Mouse (Mus musculus) embryonic facial prominence, embryonic 10.5 days (tissue): ENCODE measurements at regions not wholly inside any gene's neighbourhood (a gene's known extent, or its start where the extent isn't known, plus 50 kb on each side); places are given as distances from the start of the nearest gene placed in this dataset.

ENCODE experiments used
- DNase-seq: peaks from one replicate; pipeline ENCODE4 v3.0.0-alpha.2; 2017; ENCODE audit warnings: low spot score
- H3K27ac ChIP-seq: fragments of 300-500 bp; sonication (generic); replicated peaks from 2 replicates; pipeline ENCODE4 v1.5.1; 2016; ENCODE audit warnings: mild to moderate bottlenecking
- H3K27me3 ChIP-seq: fragments of 300-500 bp; sonication (generic); replicated peaks from 2 replicates; pipeline ENCODE4 v1.6.1; 2016; ENCODE audit warnings: low read depth, mild to moderate bottlenecking; ENCODE audit not compliant: poor library complexity, severe bottlenecking
- H3K36me3 ChIP-seq: fragments of 300-500 bp; sonication (generic); replicated peaks from 2 replicates; pipeline ENCODE4 v1.6.1; 2016; ENCODE audit warnings: mild to moderate bottlenecking, moderate library complexity
- H3K4me1 ChIP-seq: fragments of 300-500 bp; sonication (generic); 2 replicates; pipeline ENCODE4 v1.6.1; 2016
- H3K4me3 ChIP-seq: fragments of 300-500 bp; sonication (generic); 2 replicates; pipeline ENCODE4 v1.5.1; 2016; ENCODE audit warnings: mild to moderate bottlenecking, moderate library complexity
- H3K9me3 ChIP-seq: fragments of 300-500 bp; sonication (generic); 2 replicates; pipeline ENCODE4 v1.6.1; 2016; ENCODE audit warnings: mild to moderate bottlenecking
- WGBS: fragments of 180-500 bp; shearing (Covaris S2); methylation state at CpG from one replicate; pipeline ENCODE4 v1.1.7; 2016; 5-methylcytosine and 5-hydroxymethylcytosine counted together

- Histone ChIP-seq H3K36me3 (no peaks in the 10 kb centered on the region), H3K4me3 (no peak overlapping the region), H3K4me1 (no peaks in the 10 kb centered on the region), H3K27ac (no peak overlapping the region), H3K27me3 (no peaks in the 10 kb centered on the region), H3K9me3 (no peaks in the 10 kb centered on the region)
- DNase-seq = no peak
- WGBS = 72% methylated on average over 2 of the region's 2 CpGs
Observed at GRCm38 (mm10) chr13:88459474-88460173, 361.6 kb upstream of the Edil3 start.

- no peaks in the 10 kb centered on the region for H3K27me3 ChIP-seq
- H3K27ac ChIP-seq = no peak overlapping the region
- H3K4me3 ChIP-seq = no peak overlapping the region
- 84% methylated on average over 10 of the region's 10 CpGs for WGBS
- H3K4me1 ChIP-seq = no peaks in the 10 kb centered on the region
- H3K9me3 ChIP-seq = no peaks in the 10 kb centered on the region
- no peaks in the 10 kb centered on the region for H3K36me3 ChIP-seq
- no peak for DNase-seq
Observed at GRCm38 (mm10) chr13:88490104-88490503, 331.2 kb upstream of the Edil3 start.

GRCm38 (mm10) chr13:88510850-88511554 lies 310.3 kb upstream of the Edil3 start:
- Histone ChIP-seq H3K9me3 (no peaks in the 10 kb centered on the region), H3K4me1 (no peaks in the 10 kb centered on the region), H3K36me3 (no peaks in the 10 kb centered on the region), H3K27ac (no peak overlapping the region), H3K27me3 (no peaks in the 10 kb centered on the region), H3K4me3 (no peak overlapping the region)
- WGBS = 88% methylated on average over 1 of the region's 1 CpGs
- DNase-seq = no peak

GRCm38 (mm10) chr13:88534796-88535195 lies 286.5 kb upstream of the Edil3 start:
- Histone ChIP-seq H3K27me3 (no peaks in the 10 kb centered on the region), H3K36me3 (no peaks in the 10 kb centered on the region), H3K4me1 (no peaks in the 10 kb centered on the region), H3K9me3 (peaks cover 2% of the 10 kb centered on the region; the same call in 1 of the 2 replicates), H3K27ac (no peak overlapping the region), H3K4me3 (no peak overlapping the region)
- no peak for DNase-seq

GRCm38 (mm10) chr13:88554504-88554903 lies 266.8 kb upstream of the Edil3 start:
- Histone ChIP-seq H3K4me1 (no peaks in the 10 kb centered on the region), H3K9me3 (no peaks in the 10 kb centered on the region), H3K27me3 (no peaks in the 10 kb centered on the region), H3K36me3 (no peaks in the 10 kb centered on the region), H3K27ac (no peak overlapping the region), H3K4me3 (no peak overlapping the region)
- 77% methylated on average over 2 of the region's 2 CpGs for WGBS
- DNase-seq = no peak

GRCm38 (mm10) chr13:88564978-88565377 lies 256.3 kb upstream of the Edil3 start:
- no peaks in the 10 kb centered on the region for H3K9me3 ChIP-seq
- H3K4me3 ChIP-seq = no peak overlapping the region
- no peaks in the 10 kb centered on the region for H3K36me3 ChIP-seq
- H3K27ac ChIP-seq = no peak overlapping the region
- H3K27me3 ChIP-seq = no peaks in the 10 kb centered on the region
- WGBS = 73% methylated on average over 1 of the region's 1 CpGs
- H3K4me1 ChIP-seq = no peaks in the 10 kb centered on the region
- no peak for DNase-seq

- Histone ChIP-seq H3K4me1 (no peaks in the 10 kb centered on the region), H3K36me3 (no peaks in the 10 kb centered on the region), H3K27ac (no peak overlapping the region), H3K4me3 (no peak overlapping the region), H3K27me3 (no peaks in the 10 kb centered on the region), H3K9me3 (no peaks in the 10 kb centered on the region)
- 76% methylated on average over 1 of the region's 1 CpGs for WGBS
- DNase-seq = no peak
Observed at GRCm38 (mm10) chr13:88602244-88602643, 219.0 kb upstream of the Edil3 start.

GRCm38 (mm10) chr13:88610610-88611009 lies 210.7 kb upstream of the Edil3 start:
- Histone ChIP-seq H3K9me3 (no peaks in the 10 kb centered on the region), H3K27ac (no peak overlapping the region), H3K27me3 (no peaks in the 10 kb centered on the region), H3K4me3 (no peak overlapping the region), H3K4me1 (no peaks in the 10 kb centered on the region), H3K36me3 (no peaks in the 10 kb centered on the region)
- no peak for DNase-seq
- WGBS = 81% methylated on average over 2 of the region's 2 CpGs

GRCm38 (mm10) chr13:88613231-88613630 lies 208.0 kb upstream of the Edil3 start:
- no peak overlapping the region for H3K4me3 ChIP-seq
- H3K4me1 ChIP-seq = no peaks in the 10 kb centered on the region
- H3K36me3 ChIP-seq = no peaks in the 10 kb centered on the region
- no peaks in the 10 kb centered on the region for H3K27me3 ChIP-seq
- no peaks in the 10 kb centered on the region for H3K9me3 ChIP-seq
- DNase-seq = no peak
- H3K27ac ChIP-seq = no peak overlapping the region
- 83% methylated on average over 3 of the region's 3 CpGs for WGBS

- Histone ChIP-seq H3K27ac (no peak overlapping the region), H3K36me3 (no peaks in the 10 kb centered on the region), H3K27me3 (no peaks in the 10 kb centered on the region), H3K4me1 (no peaks in the 10 kb centered on the region), H3K4me3 (no peak overlapping the region), H3K9me3 (no peaks in the 10 kb centered on the region)
- WGBS = 80% methylated on average over 2 of the region's 2 CpGs
- DNase-seq = no peak
Observed at GRCm38 (mm10) chr13:88650135-88650534, 171.1 kb upstream of the Edil3 start.

GRCm38 (mm10) chr13:88651036-88651435 lies 170.2 kb upstream of the Edil3 start:
- no peak overlapping the region for H3K4me3 ChIP-seq
- H3K27ac ChIP-seq = no peak overlapping the region
- 73% methylated on average over 2 of the region's 2 CpGs for WGBS
- H3K27me3 ChIP-seq = no peaks in the 10 kb centered on the region
- no peaks in the 10 kb centered on the region for H3K9me3 ChIP-seq
- no peaks in the 10 kb centered on the region for H3K4me1 ChIP-seq
- no peaks in the 10 kb centered on the region for H3K36me3 ChIP-seq
- DNase-seq = no peak

- no peak for DNase-seq
- 78% methylated on average over 3 of the region's 3 CpGs for WGBS
- Histone ChIP-seq H3K36me3 (no peaks in the 10 kb centered on the region), H3K9me3 (no peaks in the 10 kb centered on the region), H3K27me3 (no peaks in the 10 kb centered on the region), H3K27ac (no peak overlapping the region), H3K4me3 (no peak overlapping the region), H3K4me1 (no peaks in the 10 kb centered on the region)
Observed at GRCm38 (mm10) chr13:88655030-88655429, 166.2 kb upstream of the Edil3 start.

GRCm38 (mm10) chr13:88675835-88676234 lies 145.4 kb upstream of the Edil3 start:
- Histone ChIP-seq H3K4me1 (no peaks in the 10 kb centered on the region), H3K9me3 (no peaks in the 10 kb centered on the region), H3K4me3 (no peak overlapping the region), H3K36me3 (no peaks in the 10 kb centered on the region), H3K27ac (no peak overlapping the region), H3K27me3 (no peaks in the 10 kb centered on the region)
- DNase-seq = no peak
- WGBS = 91% methylated on average over 5 of the region's 5 CpGs
